In genomic region chr4:137705379-137705778, GRCm38 (mm10) we compare ENCODE assay signal across 30 mouse cellular contexts. TPM values are rescaled to one million over a fixed set of nuclear protein-coding genes. Genes with fewer than 3 reads are reported as not detected.
DNase-seq lines count a peak whose midpoint lies in the region; TF ChIP-seq lines count a peak whose summit lies in the region.
"Had no signal": no experiment of that assay in that cellular context is flagged by ENCODE, and none has a peak within 500 bp of the region (broad histone marks: within the 10 kb centered on the region; RNA-seq: fewer than 3 reads in every experiment).

No protein-coding gene starts in this region.

- no peak overlapping the region for H3K4me3 ChIP-seq in layer of hippocampus, adult 2 months
- H3K4me3 ChIP-seq in limb, embryonic 10.5 days = no peak overlapping the region
- H3K4me3 ChIP-seq: embryonic facial prominence, embryonic 10.5 days; embryonic facial prominence, embryonic 15.5 days; forebrain, embryonic 13.5 days; gastrocnemius, adult 2 months; left cerebral cortex, adult 2 months; liver, embryonic 13.5 days; megakaryocyte, embryonic 14.5 days; midbrain, embryonic 13.5 days had no signal

- H3K27me3 ChIP-seq in limb, embryonic 10.5 days (ENCODE audit: low read depth, poor library complexity, severe bottlenecking) = peaks cover 33% of the 10 kb centered on the region
- H3K27me3 ChIP-seq: Patski had no signal

- no peaks in the 10 kb centered on the region for H3K9me3 ChIP-seq in limb, embryonic 10.5 days (replicated peaks)
- H3K9me3 ChIP-seq: embryonic facial prominence, embryonic 10.5 days; embryonic facial prominence, embryonic 15.5 days; forebrain, embryonic 13.5 days; G1E; liver, embryonic 13.5 days; megakaryocyte, embryonic 14.5 days; midbrain, embryonic 13.5 days had no signal

- WGBS in limb, embryonic 10.5 days = 76% methylated on average over 5 of the region's 5 CpGs

- no peak for TF ChIP-seq CTCF in layer of hippocampus, adult 2 months (conservative IDR thresholded peaks at IDR 0.05)

- peak; percentile 38 to 47 for DNase-seq in cerebellum, postnatal 10 days
- no peak for DNase-seq in cerebellum, adult 8-10 months
- no peak for DNase-seq in layer of hippocampus, adult 2 months (ENCODE audit: low spot score in 2 of 2)
- no peak for DNase-seq in layer of hippocampus, adult 9-10 months (ENCODE audit: low spot score)
- DNase-seq in limb, embryonic 10.5 days (ENCODE audit: low spot score) = no peak
- no peak for DNase-seq in layer of hippocampus, adult 11-12 months (ENCODE audit: low spot score)
- no peak for DNase-seq in urinary bladder, postnatal 14 days (ENCODE audit: low spot score)
- DNase-seq: adrenal gland, postnatal 14 days; cerebellum, adult 11-12 months; cerebellum, postnatal 14 days; gastrocnemius, adult 2 months; gastrocnemius, postnatal 36 days; heart, adult 18-20 months; heart, postnatal 4 days; kidney, adult 8-10 months; kidney, postnatal 10 days; liver, embryonic 13.5 days; lung, adult 18-20 months; lung, postnatal 4 days; retina, postnatal 1 day; spleen, adult 18-20 months had no signal

- peak overlapping the region; percentile 12; the same call in 1 of the 2 replicates for H3K27ac ChIP-seq in layer of hippocampus, adult 2 months
- 0 out of 2 replicates have a peak overlapping the region, but pooled peaks have one; percentile 12 for H3K27ac ChIP-seq in limb, embryonic 10.5 days
- H3K27ac ChIP-seq: embryonic facial prominence, embryonic 10.5 days; embryonic facial prominence, embryonic 15.5 days; forebrain, embryonic 13.5 days; gastrocnemius, adult 2 months; hindbrain, embryonic 14.5 days; left cerebral cortex, adult 2 months; liver, embryonic 13.5 days; midbrain, embryonic 13.5 days had no signal

- H3K36me3 ChIP-seq in limb, embryonic 10.5 days = no peaks in the 10 kb centered on the region
- H3K36me3 ChIP-seq: embryonic facial prominence, embryonic 10.5 days; embryonic facial prominence, embryonic 15.5 days; G1E; liver, embryonic 13.5 days; midbrain, embryonic 13.5 days had no signal

- H3K4me1 ChIP-seq in limb, embryonic 10.5 days = peaks cover 31% of the 10 kb centered on the region

RNA-seq across cellular contexts. Expression of gene Rap1gap, which starts 40.9 kb away (rescaled TPM):
- total RNA-seq in layer of hippocampus, adult 2 months (2021) = 100 to 1,000 TPM; 281 to 291 TPM
- polyA plus RNA-seq in limb, embryonic 10.5 days (2016; fragmentation: Nextera tagmentation; extraction: Ambion mirVana) = 2.8 and 4.2 TPM in 2 replicates
- total RNA-seq: G1E had no signal
- polyA plus RNA-seq: G1E had no signal

Comparison
In these comparisons a context has a peak if more than half of its experiments do, and no peak if none do; other contexts are left out.
1. DNase-seq: peak in cerebellum, postnatal 10 days (2 of 2); none in cerebellum, adult 8-10 months (single experiment), layer of hippocampus, adult 2 months (0 of 2), layer of hippocampus, adult 9-10 months (single experiment), limb, embryonic 10.5 days (single experiment), layer of hippocampus, adult 11-12 months (single experiment) and urinary bladder, postnatal 14 days (single experiment).